Mouse (Mus musculus) heart, postnatal 14 days (tissue): ENCODE results near the gene Crlf2. TPM values are rescaled to one million over a fixed set of nuclear protein-coding genes. Genes with fewer than 3 reads are reported as not detected.

Experiments used
- DNase-seq, 2 experiments: peaks; one replicate each; pipeline ENCODE4 v3.0.0; 2021 to 2022
- intact Hi-C: fragments of 180-260 bp; cut with DNase I; formaldehyde crosslinking; loops from one replicate; pipeline ENCODE4 v1.15.1; 2025
- long read RNA-seq, 2 experiments: library from polyadenylated mRNA; stranded (forward); transcript quantifications; one replicate each; pipeline ENCODE4 v2.0.0; 2021
- total RNA-seq, 2 experiments: library from RNA; stranded (reverse); gene quantifications; 2 replicates each; pipeline ENCODE4 v1.2.3; 2021

Crlf2 gene
- total RNA-seq: 10 to 100 TPM; 10.3 to 11.7 TPM
- long read RNA-seq, experiment 1, transcript Crlf2-203 (8 exons, 1,405 nt): major isoform, 6 of 13 reads
- long read RNA-seq, experiment 1, partial matches to known transcripts: 1 of 13 reads
- long read RNA-seq, experiment 1, other reads (novel, unspliced or antisense): 2 of 13 reads
- long read RNA-seq, experiment 2, transcript Crlf2-201 (8 exons, 1,323 nt): major isoform, 8 of 16 reads
- long read RNA-seq, experiment 2, partial matches to known transcripts: 3 of 16 reads
- long read RNA-seq, experiment 2, other reads (novel, unspliced or antisense): 2 of 16 reads

DNA sequence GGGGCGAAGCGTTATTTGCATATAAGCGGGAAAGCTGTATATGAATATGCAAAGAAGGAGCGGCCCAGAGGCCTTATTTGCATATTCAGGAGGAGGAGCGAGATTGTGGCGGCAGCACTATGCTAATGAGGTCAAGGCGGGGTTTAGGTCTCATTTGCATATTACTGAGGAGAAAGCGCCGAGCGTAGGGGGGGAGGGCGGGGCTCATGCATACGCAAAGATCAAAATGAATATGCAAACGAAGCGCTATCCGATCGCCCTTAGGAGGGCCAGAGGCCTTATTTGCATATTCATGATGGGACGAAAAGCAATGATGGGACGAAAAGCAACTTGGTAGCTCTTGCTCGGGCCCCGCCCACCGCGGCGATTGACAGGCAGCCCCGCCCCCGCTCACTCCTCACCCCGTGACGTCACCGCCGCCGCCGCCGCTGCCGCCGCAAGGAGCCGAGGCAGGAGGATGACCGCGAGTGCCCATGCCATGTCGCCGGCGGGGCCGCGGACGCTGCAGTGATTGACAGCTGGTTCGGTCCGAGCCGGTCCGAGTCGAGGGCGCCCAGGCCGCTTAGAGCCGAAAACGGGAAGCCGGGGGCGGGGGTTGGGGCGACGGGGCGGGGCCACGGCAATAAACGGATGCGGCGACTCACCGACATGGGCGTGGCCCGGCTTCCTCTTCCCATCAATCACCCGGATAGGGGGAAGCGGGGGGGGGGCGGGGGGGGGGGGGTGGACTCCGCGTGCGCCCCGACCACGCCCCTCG is at the start of gene Crlf2:
Gene Crlf2 (minus strand): TSS at position 590 of the 757 bp plus-strand sequence.
- DNase-seq: peak; percentile 91 to 93
- intact Hi-C loops: loop anchor here (10.0 kb wide), 1 partner anchor 366 kb away; the partner anchor contains the start of gene Gm15446

DNA sequence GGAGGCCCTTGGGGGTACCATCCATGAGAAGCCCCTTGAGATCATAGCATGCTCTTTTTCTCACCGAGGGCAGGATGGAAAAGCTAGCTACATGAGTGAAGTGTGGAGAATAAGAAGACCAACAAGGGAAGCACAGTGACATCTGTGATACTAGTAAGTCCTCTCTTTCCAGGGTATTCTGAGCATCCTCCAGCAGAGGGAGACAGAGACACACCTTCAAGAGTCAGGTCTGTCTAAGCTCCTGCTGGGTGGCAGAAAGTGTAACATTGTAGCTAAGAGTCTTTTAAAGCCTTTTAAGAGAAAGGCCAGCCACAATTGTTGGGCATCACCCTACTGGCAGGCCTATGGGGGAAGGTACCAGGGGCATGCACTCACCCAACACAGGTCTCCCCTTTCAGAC is 43.8 kb upstream of the Crlf2 start:
- intact Hi-C loops: loop anchor here (5.0 kb wide), 1 partner anchor 425 kb away; no protein-coding TSS in a partner anchor
- DNase-seq: peak in 1 of 2 experiments; percentile 12

DNA sequence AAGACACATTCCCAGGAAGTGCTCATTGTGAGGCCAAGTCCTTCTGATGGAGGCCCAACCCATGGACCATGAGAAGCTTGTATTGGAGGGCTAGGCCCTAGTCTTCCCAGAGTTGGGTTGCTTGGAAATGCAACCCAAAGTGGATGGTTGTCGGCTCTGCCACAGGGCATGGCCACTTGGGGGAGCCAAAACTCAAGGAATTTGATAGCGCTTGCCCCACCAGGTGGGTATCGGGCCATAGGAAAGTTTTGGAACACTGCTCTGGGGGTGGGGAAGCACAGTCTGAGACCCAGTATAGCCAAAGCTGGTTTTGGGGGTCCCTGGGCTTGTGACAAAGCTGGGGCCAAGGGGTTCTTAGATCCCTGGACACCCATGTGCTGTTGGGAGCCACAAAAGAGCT is 42.3 kb upstream of the Crlf2 start:
- DNase-seq: peak; percentile 3 to 11
- intact Hi-C loops: loop anchor here (5.0 kb wide), 1 partner anchor 426 kb away; no protein-coding TSS in a partner anchor

DNA sequence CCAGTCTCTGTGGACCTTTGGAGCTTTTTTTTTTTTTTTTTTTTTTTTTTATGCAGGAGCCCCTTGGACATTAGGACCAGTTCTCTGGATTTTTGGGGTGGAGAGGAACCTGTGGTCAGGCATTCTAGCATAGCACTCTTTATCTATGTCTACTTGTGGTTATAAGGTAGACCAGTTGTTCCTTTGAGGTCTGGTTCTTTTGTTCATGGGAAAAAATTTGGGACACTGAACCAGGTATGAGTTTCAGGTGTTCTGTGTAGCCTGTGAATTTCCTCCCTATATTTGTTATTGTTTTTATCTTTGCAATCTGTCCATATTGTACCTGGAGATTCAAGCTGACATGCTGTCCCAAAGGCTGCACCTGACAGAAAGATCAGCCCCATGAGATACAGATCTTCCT is 40.1 kb upstream of the Crlf2 start:
- intact Hi-C loops: loop anchor here (5.0 kb wide), 1 partner anchor 92 kb away; no protein-coding TSS in a partner anchor
- no peak for DNase-seq

DNA sequence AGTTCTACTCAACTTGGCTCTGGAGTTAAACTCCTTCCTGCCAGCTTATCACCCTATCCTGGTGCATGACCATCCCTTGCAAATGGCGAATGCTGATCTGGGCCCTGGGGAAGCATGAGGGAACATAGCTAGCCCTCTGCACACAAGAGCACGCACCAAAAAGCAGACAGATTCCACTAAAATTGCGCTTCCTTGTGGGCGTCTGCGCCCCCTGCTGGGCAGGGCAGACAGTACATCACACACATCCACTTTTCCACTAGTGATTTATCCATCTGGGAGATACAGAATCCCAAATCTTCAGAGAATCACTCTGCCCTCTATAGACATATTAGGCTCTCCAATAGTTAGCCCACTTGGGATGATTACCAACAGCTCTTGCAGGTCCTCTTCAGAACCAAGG is 37.9 kb upstream of the Crlf2 start:
- peak; percentile 16 to 17 for DNase-seq
- intact Hi-C loops: loop anchor here (5.0 kb wide), 1 partner anchor 89 kb away; no protein-coding TSS in a partner anchor

DNA sequence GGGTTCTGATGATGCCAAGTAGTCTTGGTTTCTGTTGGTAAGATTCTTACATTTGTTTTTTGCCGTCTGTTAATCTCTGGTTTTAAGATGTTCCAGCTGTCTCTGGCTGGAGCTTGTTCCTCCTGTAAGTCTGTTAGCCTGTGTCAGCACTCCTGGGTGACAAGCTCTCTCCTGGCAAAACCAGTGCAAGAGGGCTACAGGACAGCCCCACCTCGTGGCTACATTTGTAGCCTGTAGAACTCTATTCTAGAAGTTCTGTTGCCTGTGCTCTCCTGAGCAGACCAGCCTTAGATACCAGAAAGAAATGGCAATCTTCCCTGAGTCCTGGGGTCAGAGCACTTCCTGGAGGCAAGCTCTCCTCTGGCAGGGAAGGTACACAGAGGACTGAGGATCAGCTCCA is 4.0 kb upstream of the Crlf2 start:
- intact Hi-C loops: no loop called here
- DNase-seq: no peak

DNA sequence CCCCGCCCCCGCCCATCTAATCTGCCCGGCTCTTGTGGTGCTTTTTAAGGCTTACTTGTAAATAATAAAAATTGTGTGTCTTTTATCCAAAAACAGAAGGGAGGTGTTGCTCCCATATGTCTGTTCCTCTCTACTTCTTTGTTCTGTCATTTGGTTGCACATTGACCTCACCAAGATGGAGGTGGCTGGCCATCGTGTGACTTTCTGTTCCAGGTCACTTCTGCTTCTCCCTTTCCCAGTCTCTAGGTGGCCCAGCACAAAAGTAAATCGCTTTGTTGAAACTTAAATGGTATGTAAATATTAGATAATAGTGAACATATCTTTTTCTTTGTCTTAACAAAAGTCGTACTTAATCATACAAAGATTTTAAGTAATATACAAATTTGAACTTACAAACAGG is 398 bp upstream of the Crlf2 start:
- DNase-seq: no peak
- intact Hi-C loops: loop anchor here (10.0 kb wide), 1 partner anchor 366 kb away; the partner anchor contains the start of gene Gm15446

DNA sequence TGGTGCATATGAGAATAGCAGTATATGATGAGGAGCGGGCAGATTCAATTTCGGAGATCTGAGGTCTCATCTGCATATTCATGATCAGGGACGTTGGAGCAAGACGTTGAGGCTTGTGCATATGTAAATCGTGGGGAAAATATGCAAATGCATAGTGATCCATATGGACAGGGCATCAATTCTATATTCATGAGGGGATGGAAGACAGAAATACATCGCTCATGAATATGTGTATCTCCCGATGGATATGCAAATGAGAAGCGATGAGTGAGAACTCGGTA is 730 bp downstream of the Crlf2 start:
- intact Hi-C loops: loop anchor here (10.0 kb wide), 1 partner anchor 367 kb away; the partner anchor contains the start of gene Gm15446
- DNase-seq: no peak

DNA sequence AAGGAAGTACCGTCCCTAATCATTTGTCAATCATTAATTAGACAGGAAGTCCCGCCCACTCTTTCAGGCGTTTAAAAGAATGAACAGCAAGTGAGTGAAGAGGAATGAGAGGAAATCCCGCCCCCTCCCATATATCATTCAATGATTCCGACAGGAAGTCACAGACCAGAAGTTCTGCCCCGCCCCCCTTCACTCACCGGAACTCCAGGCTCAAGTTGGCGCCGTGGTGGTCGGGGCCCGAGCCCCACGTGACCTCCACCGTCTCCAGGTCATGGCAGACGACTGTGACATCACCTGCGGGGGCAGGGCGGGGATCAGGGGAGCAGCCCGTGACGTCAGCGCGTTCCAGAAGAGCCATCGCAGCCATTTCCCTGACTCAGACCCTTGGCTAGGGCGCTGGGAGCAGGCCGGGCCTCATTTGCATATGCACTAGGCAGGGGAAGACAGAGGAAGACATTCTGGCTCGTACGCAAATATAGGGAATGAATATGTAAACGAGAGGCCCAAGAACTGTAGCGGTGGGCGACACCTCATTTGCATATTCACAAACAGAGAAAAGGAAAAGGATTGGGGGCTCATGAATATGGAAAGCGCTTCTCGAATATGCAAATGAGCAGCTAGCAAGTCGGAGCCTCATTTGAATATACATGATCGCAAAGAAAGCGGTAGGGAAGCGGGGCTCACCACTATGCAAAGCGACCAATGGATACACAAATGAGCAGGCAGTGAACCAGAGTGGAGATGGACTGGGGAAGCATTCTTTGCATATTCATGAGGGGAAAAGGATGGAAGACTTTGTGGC is 1.3 kb downstream of the Crlf2 start:
- intact Hi-C loops: loop anchor here (10.0 kb wide), 1 partner anchor 367 kb away; the partner anchor contains the start of gene Gm15446
- peak; percentile 92 to 95 for DNase-seq

DNA sequence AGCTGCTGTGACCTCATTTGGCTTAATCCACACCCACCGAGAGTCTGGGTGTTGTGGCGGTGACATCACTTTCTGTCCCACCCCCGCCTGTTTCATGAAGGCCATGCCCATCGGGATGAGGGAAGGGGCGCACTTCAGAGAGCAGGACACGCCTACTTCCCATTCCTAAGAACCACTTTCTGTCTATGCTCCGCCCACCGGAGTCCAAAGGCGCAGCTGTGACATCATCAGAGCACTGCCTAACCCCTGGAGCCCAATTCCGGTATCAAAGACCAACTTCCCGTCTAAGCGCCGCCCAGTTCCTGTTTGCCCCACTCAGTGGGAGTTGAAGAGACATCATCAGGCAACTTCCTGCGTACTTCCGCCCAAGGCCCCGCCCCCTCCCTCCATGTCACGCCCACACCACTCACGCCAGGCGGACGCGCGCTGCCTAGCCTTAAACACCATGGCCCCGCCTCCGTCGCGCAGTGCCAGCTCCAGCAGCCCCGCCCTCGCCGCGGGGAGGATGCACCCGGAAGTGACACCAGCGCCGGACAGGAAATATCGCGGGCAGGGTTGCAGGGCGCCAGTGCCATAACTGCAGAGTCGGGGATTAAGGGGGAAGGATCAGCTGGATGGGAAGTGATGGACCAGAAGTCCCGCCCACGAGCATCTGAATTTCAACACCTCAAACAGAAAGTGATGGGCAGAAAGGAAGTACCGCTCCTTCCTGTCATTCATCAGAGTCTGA is 2.0 kb downstream of the Crlf2 start:
- DNase-seq: peak; percentile 86 to 90
- intact Hi-C loops: loop anchor here (10.0 kb wide), 1 partner anchor 368 kb away; the partner anchor contains the start of gene Gm15446

DNA sequence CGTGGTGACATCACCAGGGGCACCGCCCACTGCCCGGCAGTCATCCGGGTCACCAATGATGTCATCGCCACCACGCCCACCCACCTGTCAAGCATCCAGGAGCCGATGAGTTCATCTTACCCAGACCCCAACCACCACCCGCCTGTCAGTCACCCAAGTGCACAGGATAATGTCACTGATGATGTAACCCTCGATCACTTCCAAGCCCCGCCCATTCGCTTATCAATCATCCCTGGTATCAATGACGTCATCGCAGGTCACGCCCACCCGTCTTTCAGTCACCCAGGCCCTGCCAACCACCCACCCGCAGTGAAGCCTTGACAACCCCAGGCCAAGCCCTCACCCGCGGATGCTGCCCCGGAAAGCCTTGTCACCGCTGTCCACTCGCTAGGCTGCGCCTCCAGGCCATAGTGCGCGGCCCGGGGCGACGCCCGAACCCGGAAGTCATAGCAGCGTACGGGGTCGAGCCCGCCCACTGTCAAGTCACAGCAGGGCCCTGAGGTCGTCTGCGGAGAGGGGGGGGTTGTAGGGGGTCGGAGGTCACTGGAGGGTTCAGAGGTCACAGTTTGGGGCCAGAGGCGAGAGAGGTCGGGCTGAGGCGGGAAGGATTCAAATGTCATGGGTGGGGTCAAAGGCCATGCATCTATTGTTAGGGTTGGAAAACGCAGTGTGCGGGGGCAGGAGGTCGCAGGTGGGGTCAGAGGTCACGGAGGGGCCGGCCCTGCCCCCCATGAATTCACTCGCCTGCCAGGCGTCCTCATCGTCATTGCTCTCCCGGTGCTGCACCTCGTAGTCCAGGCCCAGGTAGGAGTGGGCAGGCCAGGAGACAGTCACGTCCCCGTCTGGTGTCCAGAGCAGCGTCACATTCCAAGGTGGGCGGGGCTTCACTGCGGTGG is 2.9 kb downstream of the Crlf2 start:
- DNase-seq: peak; percentile 22 to 33

DNA sequence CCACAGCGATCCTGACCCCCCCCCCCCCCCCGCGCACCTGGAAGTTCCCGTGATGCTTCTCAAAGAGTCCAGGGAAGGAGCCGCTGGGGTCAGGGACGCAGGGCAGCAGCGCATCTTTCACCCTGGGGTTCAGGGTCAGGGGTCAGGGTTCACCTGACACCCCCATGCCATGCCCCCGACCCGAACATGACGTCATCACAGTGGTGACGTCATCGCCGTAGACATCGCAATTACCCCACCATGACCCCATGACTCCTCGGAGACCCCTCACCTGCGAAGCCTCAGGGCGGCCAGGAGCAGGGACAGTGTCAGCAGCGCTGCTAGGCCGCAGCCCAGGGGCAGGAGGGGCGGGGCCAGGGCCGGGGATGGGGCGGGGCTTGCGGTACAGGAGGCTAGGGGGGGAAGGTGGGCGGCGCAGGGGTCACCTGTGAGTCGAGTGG is 3.5 kb downstream of the Crlf2 start:
- intact Hi-C loops: loop anchor here (10.0 kb wide), 1 partner anchor 370 kb away; the partner anchor contains the start of gene Gm15446
- DNase-seq: peak in 1 of 2 experiments; percentile 16

More for the DNA sequence above, 2.9 kb downstream of the Crlf2 start:
- intact Hi-C loops: loop anchor here (10.0 kb wide), 1 partner anchor 369 kb away; the partner anchor contains the start of gene Gm15446

DNA sequence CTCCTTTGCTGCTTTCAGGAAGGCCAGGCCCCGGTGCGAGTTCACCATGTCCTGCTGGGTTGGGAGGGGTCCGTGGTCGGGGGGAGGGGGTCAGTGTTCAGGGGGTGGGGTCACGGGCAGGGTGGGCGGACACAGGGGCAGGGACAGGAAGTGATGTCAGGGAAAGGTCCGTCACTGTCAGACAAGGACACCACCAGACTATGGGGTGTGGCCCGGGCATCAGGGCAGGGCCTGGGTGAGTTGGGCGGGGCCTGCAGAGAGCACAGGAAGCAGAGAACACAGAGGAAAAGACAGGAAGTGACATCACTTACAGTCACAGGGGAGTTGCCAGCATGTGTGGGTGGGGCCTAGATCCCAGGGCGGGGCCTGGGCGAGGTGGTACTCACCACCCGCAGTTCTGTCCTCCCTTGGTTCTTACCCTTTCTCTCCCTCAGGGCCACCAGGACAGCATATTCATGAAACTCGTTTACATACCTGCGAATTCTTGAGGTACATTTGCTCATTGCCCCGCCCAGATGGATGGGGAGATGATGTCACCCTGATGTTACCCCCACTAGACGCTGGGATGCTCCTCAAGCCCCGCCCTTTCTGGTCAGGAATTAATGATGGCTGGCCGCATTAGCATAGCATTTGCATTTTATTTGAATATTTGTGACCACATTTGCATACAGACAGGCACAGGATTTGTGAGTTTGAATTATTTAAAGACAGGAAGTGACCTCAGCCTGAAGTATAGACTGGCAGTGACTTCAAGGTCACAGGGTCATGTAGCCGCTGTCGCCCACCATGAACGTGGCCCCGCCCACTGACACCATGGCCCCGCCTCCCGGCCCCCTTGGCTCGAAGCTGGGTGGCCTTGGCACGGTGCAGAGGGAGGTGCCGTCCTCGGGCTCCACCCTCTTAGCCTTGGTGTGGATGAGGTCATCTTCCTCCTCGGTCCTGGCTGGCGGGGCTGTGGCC is 4.4 kb downstream of the Crlf2 start:
- intact Hi-C loops: loop anchor here (10.0 kb wide), 1 partner anchor 370 kb away; the partner anchor contains the start of gene Gm15446
- no peak for DNase-seq

DNA sequence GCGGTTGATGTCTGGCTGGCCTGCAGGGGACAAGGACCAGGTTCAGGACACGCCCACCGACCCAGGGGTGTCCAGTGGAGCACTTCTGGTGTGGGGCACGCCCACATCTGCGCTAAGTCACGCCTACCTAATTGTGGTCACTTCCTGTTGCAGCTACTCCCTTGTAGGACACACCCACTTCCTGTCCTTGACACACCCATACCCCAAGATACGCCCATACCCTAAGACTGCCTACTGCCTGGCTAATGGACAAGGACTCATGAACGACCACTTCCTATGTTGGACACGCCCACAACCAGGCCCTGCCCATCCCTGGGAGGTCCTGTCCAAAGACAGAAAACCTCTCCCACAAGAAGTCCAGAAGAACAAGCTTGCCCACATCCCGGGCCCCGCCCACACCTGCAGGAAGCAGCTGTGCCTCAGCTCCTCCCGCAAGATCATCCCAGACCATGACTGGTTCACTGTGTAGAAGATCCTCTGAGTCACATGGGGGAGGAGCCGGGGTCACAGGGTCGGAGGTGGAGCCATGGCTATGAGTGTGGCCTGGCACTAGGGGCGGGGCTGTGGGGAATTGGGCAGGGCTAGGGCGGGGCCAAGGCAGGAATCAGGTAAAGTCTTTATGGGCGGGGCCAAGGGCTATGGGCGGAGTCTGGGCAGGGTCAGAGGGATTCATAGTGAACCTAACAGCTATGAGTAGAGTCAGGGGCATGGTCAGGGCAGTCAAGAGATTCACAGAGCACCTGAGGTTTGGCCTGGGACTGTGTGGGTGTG is 5.4 kb downstream of the Crlf2 start:
- intact Hi-C loops: loop anchor here (10.0 kb wide), 1 partner anchor 371 kb away; the partner anchor contains the start of gene Gm15446
- no peak for DNase-seq

DNA sequence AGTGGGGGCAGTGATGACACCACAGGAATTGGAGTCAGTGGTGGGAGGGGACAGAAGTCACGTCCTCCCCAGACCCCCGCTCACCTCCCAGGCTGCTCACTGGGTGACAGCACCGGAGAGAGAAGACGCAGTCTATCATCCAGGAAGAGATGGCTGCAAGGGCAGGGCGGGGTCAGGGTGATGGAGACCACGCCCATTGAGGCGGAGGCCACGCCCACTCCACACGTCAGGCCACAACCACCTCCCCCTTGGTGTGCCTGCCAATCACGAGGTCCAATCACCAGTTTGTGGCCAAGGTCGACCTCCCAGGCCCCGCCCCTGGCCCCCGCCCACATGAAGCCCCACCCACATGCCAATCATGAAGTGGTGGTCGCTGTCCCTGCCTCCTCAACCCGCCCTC is 6.3 kb downstream of the Crlf2 start:
- intact Hi-C loops: loop anchor here (10.0 kb wide), 1 partner anchor 372 kb away; the partner anchor contains the start of gene Gm15446
- no peak for DNase-seq

DNA sequence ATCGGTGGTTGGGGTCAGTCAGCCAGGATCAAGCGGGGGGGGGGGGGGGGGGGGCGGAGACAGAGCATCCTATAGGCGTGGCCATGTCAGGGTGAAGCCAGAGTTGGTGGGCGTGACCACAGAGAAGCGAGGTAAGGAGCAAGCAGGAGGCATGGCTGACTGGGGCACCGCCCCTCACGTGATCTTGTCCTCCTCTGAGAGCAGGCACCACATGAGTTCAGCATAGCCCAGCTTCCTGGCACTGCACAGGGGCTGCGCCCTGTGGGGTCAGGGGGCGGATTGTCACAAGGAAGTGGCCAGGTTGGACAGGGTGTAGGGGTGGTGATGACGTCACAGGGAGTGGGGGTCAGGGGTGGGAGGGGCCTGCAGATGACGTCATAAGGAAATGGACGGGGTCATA is 6.7 kb downstream of the Crlf2 start:
- intact Hi-C loops: loop anchor here (10.0 kb wide), 1 partner anchor 373 kb away; the partner anchor contains the start of gene Gm15446
- DNase-seq: no peak
